Mouse (Mus musculus): ENCODE results near the gene Snx29.

DNA sequence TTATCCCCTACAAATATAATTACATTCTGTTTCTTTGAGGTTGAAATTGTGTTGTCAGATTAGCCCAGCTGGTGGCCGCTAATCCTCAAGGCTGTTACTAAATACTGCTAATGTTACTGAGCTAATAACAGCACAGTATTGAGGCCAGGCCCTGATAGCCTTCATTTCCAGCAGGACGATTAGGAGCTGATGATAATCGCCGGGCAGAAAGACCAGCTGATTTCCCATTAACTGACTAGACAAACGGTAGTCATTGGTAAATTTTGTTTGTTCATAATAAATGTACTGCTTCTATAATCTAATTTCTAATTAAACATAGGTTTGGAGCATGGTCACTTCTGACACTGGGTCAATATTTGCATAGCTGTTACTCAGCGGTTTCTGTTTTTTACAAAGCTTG is 43.9 kb upstream of the Snx29 start:
- TF ChIP-seq POLR2A (IDR thresholded peaks at IDR 0.05; ENCODE audit: insufficient read depth, low read depth, low read length) (no peak), CTCF (IDR thresholded peaks at IDR 0.05) (no peak)

Measured in heart, adult 2 months (tissue).